Mouse (Mus musculus): ENCODE results near the gene Slc22a15. TPM values are rescaled to one million over a fixed set of nuclear protein-coding genes. Genes with fewer than 3 reads are reported as not detected.

Slc22a15 gene
- total and polyA plus RNA-seq, 2 experiments from 2014 or later: 5.7 to 12.5 TPM

- H3K4me3 ChIP-seq (ENCODE audit: low read length): no peak overlapping the region
- H3K9ac ChIP-seq (replicated peaks; ENCODE audit: low read length): no peak overlapping the region
- DNase-seq (ENCODE audit: low spot score) (peak; percentile 46), ATAC-seq (no peak)
- no peaks in the 10 kb centered on the region for H3K27me3 ChIP-seq (ENCODE audit: insufficient read depth, low read length)
- WGBS: 36% methylated on average over 4 of the region's 4 CpGs
- H3K4me2 ChIP-seq (ENCODE audit: low read depth, low read length): no peak overlapping the region
- TF ChIP-seq CTCF (IDR thresholded peaks at IDR 0.05; ENCODE audit: low read depth): no peak
- peaks cover 3% of the 10 kb centered on the region; the same call in 1 of the 2 replicates for H3K4me1 ChIP-seq (ENCODE audit: insufficient read depth, low read length)
- H3K9me3 ChIP-seq (ENCODE audit: low read length): no peaks in the 10 kb centered on the region
- no peak overlapping the region for H3K27ac ChIP-seq
- H3K36me3 ChIP-seq (ENCODE audit: insufficient read depth, low read length): peaks cover under 1% of the 10 kb centered on the region; the same call in 1 of the 2 replicates
Measured at GRCm38 (mm10) chr3:101885041-101885440, 39.2 kb downstream of the Slc22a15 start.

- no peak for ATAC-seq
- Histone ChIP-seq H3K9me3 (ENCODE audit: low read length) (no peaks in the 10 kb centered on the region), H3K4me3 (ENCODE audit: low read length) (no peak overlapping the region), H3K36me3 (ENCODE audit: insufficient read depth, low read length) (peaks cover 11% of the 10 kb centered on the region), H3K4me2 (ENCODE audit: low read depth, low read length) (no peak overlapping the region), H3K27me3 (ENCODE audit: insufficient read depth, low read length) (no peaks in the 10 kb centered on the region), H3K27ac (no peak overlapping the region), H3K4me1 (ENCODE audit: insufficient read depth, low read length) (peaks cover 3% of the 10 kb centered on the region; the same call in 1 of the 2 replicates), H3K9ac (replicated peaks; ENCODE audit: low read length) (no peak overlapping the region)
- no peak for TF ChIP-seq CTCF (IDR thresholded peaks at IDR 0.05; ENCODE audit: low read depth)
- WGBS: 77% methylated on average over 3 of the region's 3 CpGs
- no peak for DNase-seq (ENCODE audit: low spot score)
Measured at GRCm38 (mm10) chr3:101883902-101884301, 40.4 kb downstream of the Slc22a15 start.

GRCm38 (mm10) chr3:101881721-101882120, 42.5 kb downstream of the Slc22a15 start:
- H3K27ac ChIP-seq: no peak overlapping the region
- no peak overlapping the region for H3K9ac ChIP-seq (replicated peaks; ENCODE audit: low read length)
- ATAC-seq: no peak
- no peak overlapping the region for H3K4me2 ChIP-seq (ENCODE audit: low read depth, low read length)
- 70% methylated on average over 9 of the region's 9 CpGs for WGBS
- TF ChIP-seq CTCF (IDR thresholded peaks at IDR 0.05; ENCODE audit: low read depth): no peak
- peaks cover 18% of the 10 kb centered on the region for H3K36me3 ChIP-seq (ENCODE audit: insufficient read depth, low read length)
- H3K4me3 ChIP-seq (ENCODE audit: low read length): no peak overlapping the region
- H3K4me1 ChIP-seq (ENCODE audit: insufficient read depth, low read length): peaks cover 3% of the 10 kb centered on the region; the same call in 1 of the 2 replicates
- H3K27me3 ChIP-seq (ENCODE audit: insufficient read depth, low read length): no peaks in the 10 kb centered on the region
- DNase-seq (ENCODE audit: low spot score): no peak
- no peaks in the 10 kb centered on the region for H3K9me3 ChIP-seq (ENCODE audit: low read length)

- 79% methylated on average over 6 of the region's 6 CpGs for WGBS
Measured at GRCm38 (mm10) chr3:101880818-101881217, 43.4 kb downstream of the Slc22a15 start.

GRCm38 (mm10) chr3:101878136-101878535, 46.1 kb downstream of the Slc22a15 start:
- Histone ChIP-seq H3K4me3 (ENCODE audit: low read length) (no peak overlapping the region), H3K27ac (no peak overlapping the region)
- ATAC-seq: no peak

More at GRCm38 (mm10) chr3:101880818-101881217, 43.4 kb downstream of the Slc22a15 start:
- TF ChIP-seq CTCF (IDR thresholded peaks at IDR 0.05; ENCODE audit: low read depth): peak; percentile 68
- Histone ChIP-seq H3K4me3 (ENCODE audit: low read length) (no peak overlapping the region), H3K36me3 (ENCODE audit: insufficient read depth, low read length) (peaks cover 18% of the 10 kb centered on the region), H3K9me3 (ENCODE audit: low read length) (no peaks in the 10 kb centered on the region), H3K27me3 (ENCODE audit: insufficient read depth, low read length) (no peaks in the 10 kb centered on the region), H3K27ac (no peak overlapping the region), H3K9ac (replicated peaks; ENCODE audit: low read length) (no peak overlapping the region), H3K4me2 (ENCODE audit: low read depth, low read length) (no peak overlapping the region), H3K4me1 (ENCODE audit: insufficient read depth, low read length) (peaks cover 3% of the 10 kb centered on the region; the same call in 1 of the 2 replicates)
- DNase-seq (ENCODE audit: low spot score) (peak; percentile 43), ATAC-seq (no peak)

GRCm38 (mm10) chr3:101876459-101877285, 47.6 kb downstream of the Slc22a15 start:
- Histone ChIP-seq H3K9ac (replicated peaks; ENCODE audit: low read length) (no peak overlapping the region), H3K27me3 (ENCODE audit: insufficient read depth, low read length) (no peaks in the 10 kb centered on the region), H3K27ac (no peak overlapping the region), H3K4me1 (ENCODE audit: insufficient read depth, low read length) (no peaks in the 10 kb centered on the region), H3K4me3 (ENCODE audit: low read length) (no peak overlapping the region), H3K4me2 (ENCODE audit: low read depth, low read length) (no peak overlapping the region), H3K36me3 (ENCODE audit: insufficient read depth, low read length) (peaks cover 18% of the 10 kb centered on the region), H3K9me3 (ENCODE audit: low read length) (no peaks in the 10 kb centered on the region)
- TF ChIP-seq CTCF (IDR thresholded peaks at IDR 0.05; ENCODE audit: low read depth): no peak
- ATAC-seq (no peak), DNase-seq (ENCODE audit: low spot score) (no peak)
- 78% methylated on average over 7 of the region's 7 CpGs for WGBS

More at GRCm38 (mm10) chr3:101878136-101878535, 46.1 kb downstream of the Slc22a15 start:
- no peak for TF ChIP-seq CTCF (IDR thresholded peaks at IDR 0.05; ENCODE audit: low read depth)
- Histone ChIP-seq H3K36me3 (ENCODE audit: insufficient read depth, low read length) (peaks cover 18% of the 10 kb centered on the region), H3K27me3 (ENCODE audit: insufficient read depth, low read length) (no peaks in the 10 kb centered on the region), H3K9ac (replicated peaks; ENCODE audit: low read length) (no peak overlapping the region), H3K9me3 (ENCODE audit: low read length) (no peaks in the 10 kb centered on the region), H3K4me2 (ENCODE audit: low read depth, low read length) (no peak overlapping the region), H3K4me1 (ENCODE audit: insufficient read depth, low read length) (no peaks in the 10 kb centered on the region)
- no peak for DNase-seq (ENCODE audit: low spot score)
- 30% methylated on average over 5 of the region's 5 CpGs for WGBS
